Mouse (Mus musculus) cerebellum, postnatal 25 days (tissue): ENCODE data around the gene Tceal7.

Experiments
- DNase-seq, 2 experiments: peaks; one replicate each; pipeline ENCODE4 v3.0.0; 2021; ENCODE audit warnings: mixed read lengths in 2 of 2

Tceal7 gene

GRCm38 (mm10) chrX:136214729-136215677, at the start of gene Tceal7, which contains the start of gene Bex1:
TSS of gene Tceal7 (plus strand) at chrX:136214779.
TSS of gene Bex1 (minus strand) at chrX:136215513.
- DNase-seq: peak; percentile 22 to 26

DNA sequence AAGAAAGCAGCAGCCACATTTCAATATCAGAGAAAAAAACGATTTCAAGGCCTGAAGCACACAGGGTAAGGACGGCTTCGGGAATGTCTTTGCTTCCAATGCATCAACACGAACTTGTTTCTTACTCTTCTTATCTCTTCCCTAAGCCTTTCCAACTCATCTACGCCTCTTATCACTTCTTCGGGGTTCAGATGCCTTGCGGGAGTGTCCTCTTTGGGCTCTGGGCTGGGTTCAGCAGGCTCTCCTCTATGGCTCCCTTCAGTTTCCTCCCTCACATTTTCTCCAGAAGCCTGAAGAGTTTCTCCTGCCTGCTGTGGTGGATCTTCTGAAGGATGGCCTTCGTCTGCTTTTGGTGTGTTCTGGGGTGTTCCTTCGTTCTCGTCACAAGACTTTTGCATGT, 44.0 kb upstream of the Tceal7 start:
- peak in 1 of 2 experiments; percentile 6 for DNase-seq

DNA sequence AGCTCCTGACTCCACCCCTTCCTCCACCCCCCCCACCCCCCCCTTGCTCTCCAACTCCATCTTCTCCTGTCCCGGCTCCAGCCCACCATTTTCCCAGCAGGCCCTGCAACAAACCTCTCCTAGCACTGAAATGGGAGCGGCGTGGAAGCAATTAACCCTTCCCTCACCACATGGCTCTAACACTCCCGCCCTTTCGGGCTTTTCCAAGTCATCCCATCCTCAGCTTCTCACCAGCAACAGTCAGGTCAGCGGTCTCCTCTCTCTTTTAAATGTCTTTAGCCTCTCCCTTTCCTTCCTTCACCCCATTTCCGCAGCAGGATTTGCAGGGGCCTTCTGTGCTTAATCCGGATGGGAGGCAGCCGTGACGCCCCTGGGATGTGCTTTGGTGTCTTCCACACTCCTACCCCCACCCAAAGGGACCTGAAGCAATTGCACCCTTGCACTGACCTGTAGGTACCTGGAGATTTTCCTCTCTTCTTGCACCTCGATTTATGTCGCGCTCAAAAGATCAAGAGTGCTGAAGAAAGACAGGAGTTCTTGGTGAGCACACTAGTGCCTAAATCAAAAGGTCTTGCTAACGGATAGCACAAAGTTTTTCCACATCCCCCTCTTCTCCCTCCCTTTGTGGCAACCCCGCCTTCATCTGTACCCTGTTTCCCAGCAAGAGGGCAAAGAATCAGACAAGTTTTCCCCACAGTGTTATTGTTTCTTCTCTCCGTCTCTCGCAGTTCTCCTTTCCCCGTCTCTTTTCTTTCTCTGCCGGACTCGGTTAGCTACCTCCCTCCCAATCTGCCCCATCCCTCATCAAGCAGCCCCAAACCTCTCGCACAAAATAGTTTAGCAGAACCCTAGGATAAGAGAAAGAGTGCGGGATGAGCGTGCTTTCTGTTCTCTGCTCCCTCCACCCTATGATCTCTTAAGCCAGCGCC, 43.1 kb upstream of the Tceal7 start:
- peak; percentile 54 to 73 for DNase-seq

DNA sequence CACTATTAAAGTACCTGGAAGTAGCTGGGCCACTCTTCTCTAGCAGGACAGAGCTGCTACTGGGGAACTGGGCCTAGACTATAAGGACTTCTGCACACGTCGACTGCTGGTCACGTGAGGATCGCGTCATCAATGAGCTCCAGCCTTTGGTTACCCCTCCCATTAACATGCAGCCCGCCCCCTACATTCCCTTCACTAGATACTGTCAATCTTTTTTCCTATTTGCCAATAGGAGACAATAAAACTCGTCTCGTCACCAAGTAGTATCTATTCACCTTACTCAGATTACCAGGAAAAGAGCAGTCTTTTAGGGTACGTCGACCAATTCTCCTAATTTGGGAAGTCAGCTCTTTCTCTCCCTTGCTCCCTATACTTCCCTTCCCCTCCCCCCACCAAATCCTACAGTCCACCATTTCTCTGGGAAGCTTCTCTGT, 42.4 kb upstream of the Tceal7 start, which contains the start of gene Tceal8:
Gene Tceal8 (minus strand): TSS at position 225 of the 434 bp plus-strand sequence.
- DNase-seq: peak; percentile 73 to 83

DNA sequence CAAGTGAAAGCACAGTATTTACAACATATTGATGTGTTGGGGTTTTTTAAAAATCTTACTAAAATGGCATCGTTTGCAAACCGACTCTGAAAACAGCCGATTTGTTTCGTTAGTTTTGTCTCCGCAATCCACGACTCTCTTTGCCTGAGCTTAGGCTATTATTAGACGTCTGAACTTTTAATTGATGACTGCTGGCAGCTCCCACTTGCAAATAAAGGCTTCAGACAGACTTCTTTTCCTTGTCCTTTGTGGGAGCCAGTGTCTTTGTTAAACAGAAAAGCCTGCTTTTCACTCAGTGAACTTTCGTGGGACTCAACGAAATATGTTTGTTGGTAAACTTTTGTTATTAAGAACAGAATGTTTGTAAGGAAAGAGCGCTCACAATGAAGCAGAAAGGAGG, 41.8 kb upstream of the Tceal7 start:
- DNase-seq: peak in 1 of 2 experiments; percentile 2

GRCm38 (mm10) chrX:136180897-136181553, 33.6 kb upstream of the Tceal7 start:
- no peak for DNase-seq

GRCm38 (mm10) chrX:136183107-136183506, 31.5 kb upstream of the Tceal7 start:
- DNase-seq: no peak

GRCm38 (mm10) chrX:136195193-136195944, 19.2 kb upstream of the Tceal7 start:
- DNase-seq: no peak

DNA sequence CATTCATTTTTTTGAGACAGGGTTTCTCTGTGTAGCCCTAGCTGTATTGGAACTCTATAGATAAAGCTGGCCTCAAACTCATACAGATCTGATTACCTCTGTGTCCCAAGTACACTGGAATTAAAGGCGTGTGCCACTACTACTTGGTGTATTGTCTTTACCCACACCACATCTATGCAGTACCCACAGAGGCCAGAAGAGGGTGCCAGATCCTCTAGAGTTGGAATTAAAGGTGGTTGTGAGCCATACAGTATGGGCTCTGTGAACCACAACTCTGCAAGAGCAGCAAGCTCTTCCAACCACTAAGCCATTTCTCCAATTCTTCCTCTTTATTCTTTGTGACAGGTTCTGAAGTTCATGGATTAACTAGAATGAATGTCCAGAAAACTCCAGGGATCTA, 17.7 kb upstream of the Tceal7 start:
- peak; percentile 48 to 59 for DNase-seq

GRCm38 (mm10) chrX:136203257-136203656, 11.3 kb upstream of the Tceal7 start:
- no peak for DNase-seq

GRCm38 (mm10) chrX:136203664-136204066, 10.9 kb upstream of the Tceal7 start, which contains the start of gene Tceal5:
TSS of gene Tceal5 (minus strand) at chrX:136203876.
- peak; percentile 71 to 79 for DNase-seq

DNA sequence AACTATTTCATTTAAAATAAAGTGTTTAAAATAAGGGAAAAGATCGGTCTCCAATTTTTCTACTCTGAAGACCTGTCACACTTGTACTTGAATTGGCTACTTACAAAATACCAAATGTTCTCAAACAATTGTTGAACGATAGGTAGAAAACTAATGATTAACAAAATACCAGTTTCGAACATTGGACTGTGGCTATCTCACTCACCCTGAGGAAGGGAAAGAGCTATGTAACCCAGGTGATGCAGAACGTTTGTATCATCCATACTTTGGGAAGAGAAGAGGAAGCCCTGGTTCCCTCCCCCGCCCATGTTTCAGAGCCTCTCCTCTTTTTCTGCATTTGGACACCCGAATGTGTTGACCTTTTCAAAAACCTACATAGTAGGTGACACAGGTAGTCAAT, 10.2 kb upstream of the Tceal7 start:
- DNase-seq: no peak

DNA sequence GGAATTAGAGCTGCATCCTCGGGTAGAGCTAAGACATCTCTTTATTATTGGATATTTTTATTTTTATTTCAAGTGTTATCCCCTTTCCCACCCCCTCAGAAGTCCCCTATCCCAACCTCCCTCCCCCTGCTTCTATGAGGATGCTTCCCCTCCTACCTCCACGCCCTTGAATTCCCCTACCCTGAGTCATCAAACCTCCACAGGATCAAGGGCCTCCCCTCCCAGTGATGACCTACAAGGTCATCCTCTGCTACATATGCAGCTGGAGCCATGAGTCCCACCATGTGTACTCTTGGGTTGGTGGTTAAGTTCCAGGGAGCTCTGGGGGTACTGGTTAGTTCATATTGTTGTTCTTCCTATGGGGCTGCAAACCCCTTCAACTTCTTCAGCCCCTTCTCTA, 1.2 kb upstream of the Tceal7 start:
- no peak for DNase-seq

GRCm38 (mm10) chrX:136216303-136216702, 1.7 kb downstream of the Tceal7 start:
- DNase-seq: no peak

- no peak for DNase-seq
Observed at GRCm38 (mm10) chrX:136223714-136224113, 9.1 kb downstream of the Tceal7 start.

DNA sequence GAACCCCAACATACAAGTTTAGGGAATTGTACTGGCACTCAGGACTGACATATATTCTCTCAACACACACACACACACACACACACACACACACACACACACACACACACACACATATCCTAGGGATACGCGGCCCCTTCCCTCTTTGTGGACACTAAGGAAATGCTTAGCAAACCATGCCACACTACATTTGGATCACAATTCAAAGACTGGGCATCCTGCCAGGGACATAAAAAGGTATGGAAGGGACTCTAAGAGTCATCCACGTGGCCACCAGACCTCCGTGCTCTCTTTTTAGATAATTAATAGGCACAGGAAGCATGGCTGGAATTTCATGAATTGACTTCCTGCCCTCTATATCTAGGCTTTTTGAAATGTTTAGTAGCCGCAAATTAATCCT, 13.2 kb downstream of the Tceal7 start:
- DNase-seq: no peak

- DNase-seq: peak; percentile 26 to 76
Observed at GRCm38 (mm10) chrX:136238118-136238517, 23.5 kb downstream of the Tceal7 start.

DNA sequence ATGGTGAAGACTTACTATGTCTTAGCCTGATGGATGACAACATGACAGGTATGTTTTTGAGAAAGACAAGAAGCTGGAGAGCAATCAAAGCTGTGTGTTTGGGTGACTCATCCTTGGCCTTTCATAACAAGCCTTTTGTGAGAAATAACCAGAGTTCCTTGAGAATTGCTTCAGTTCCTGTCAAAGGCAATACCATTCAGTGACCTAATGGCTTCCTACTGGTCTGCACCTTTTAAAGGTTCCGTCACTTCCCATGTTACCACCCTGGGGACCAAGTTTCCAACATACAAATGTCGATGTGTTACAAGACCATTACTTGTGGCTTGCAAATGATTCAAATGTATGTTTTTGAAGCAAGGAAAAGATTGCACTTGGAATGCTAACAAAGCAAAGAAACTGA, 28.6 kb downstream of the Tceal7 start:
- DNase-seq: no peak

GRCm38 (mm10) chrX:136244574-136245229, 30.1 kb downstream of the Tceal7 start, which contains the start of gene Tceal9:
TSS of gene Tceal9 (plus strand) at chrX:136245079.
- peak; percentile 71 to 80 for DNase-seq

DNA sequence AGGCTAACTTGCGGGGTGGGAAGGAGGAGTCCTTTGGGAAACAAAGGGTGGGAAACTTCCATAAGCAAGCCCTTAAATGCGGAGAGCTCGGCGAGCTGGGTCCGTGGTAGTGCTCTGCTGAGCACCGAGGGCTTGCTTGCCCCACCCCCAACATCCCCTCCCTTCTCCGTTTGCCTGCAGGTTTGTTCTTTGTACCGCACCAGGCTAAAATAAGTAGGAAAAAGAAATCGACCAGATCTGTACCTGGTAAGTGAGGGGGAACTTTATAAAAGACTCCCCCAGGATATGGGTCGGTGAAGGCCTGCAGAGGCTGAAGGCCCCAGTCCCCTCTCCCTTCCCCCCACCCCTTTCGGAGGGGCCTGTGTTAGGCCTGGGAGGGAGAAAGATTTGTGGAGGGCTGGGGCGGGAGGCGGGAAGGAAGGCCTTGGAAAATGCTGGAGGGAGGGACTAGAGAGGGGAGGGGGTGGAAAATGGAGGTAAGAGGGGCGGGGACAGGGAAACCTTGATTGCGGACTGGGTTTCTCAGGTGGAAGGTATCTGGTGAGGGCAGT, 31.0 kb downstream of the Tceal7 start:
- peak; percentile 31 to 50 for DNase-seq

- DNase-seq: no peak
Observed at GRCm38 (mm10) chrX:136248811-136249210, 34.2 kb downstream of the Tceal7 start.
